Mouse (Mus musculus) forebrain, embryonic 16.5 days (tissue): ENCODE results near the gene Emsy. TPM values are rescaled to one million over a fixed set of nuclear protein-coding genes. Genes with fewer than 3 reads are reported as not detected.

Experiments
- ATAC-seq: fragments of 200-750 bp; cut with Nextera tagmentation; 2 replicates; pipeline ENCODE4 v1.8.0; 2017; ENCODE audit warnings: mild to moderate bottlenecking, moderate library complexity
- H3K27ac ChIP-seq: fragments of 300-500 bp; sonication (generic); 2 replicates; pipeline ENCODE4 v1.5.1; 2014; ENCODE audit warnings: low read length, control low read depth
- H3K27me3 ChIP-seq: fragments of 300-500 bp; sonication (generic); replicated peaks from 2 replicates; pipeline ENCODE4 v1.6.1; 2014; ENCODE audit warnings: low read length; ENCODE audit not compliant: control insufficient read depth, insufficient read depth
- H3K36me3 ChIP-seq: fragments of 300-500 bp; sonication (generic); 2 replicates; pipeline ENCODE4 v1.6.1; 2014; ENCODE audit not compliant: control insufficient read depth, insufficient read depth
- H3K4me1 ChIP-seq: fragments of 300-500 bp; sonication (generic); replicated peaks from 2 replicates; pipeline ENCODE4 v1.6.1; 2014; ENCODE audit warnings: low read length; ENCODE audit not compliant: control insufficient read depth, insufficient read depth
- H3K4me2 ChIP-seq: fragments of 300-500 bp; sonication (generic); 2 replicates; pipeline ENCODE4 v1.6.1; 2014; ENCODE audit warnings: mild to moderate bottlenecking, low read length, control low read depth
- H3K4me3 ChIP-seq: fragments of 300-500 bp; sonication (generic); replicated peaks from 2 replicates; pipeline ENCODE4 v1.5.1; 2014; ENCODE audit warnings: mild to moderate bottlenecking, low read length, control low read depth
- H3K9ac ChIP-seq: fragments of 300-500 bp; sonication (generic); replicated peaks from 2 replicates; pipeline ENCODE4 v1.6.1; 2014; ENCODE audit warnings: low read depth, low read length, control low read depth
- H3K9me3 ChIP-seq: fragments of 300-500 bp; sonication (generic); 2 replicates; pipeline ENCODE4 v1.6.1; 2016; ENCODE audit warnings: low read length; ENCODE audit not compliant: control insufficient read depth
- WGBS: fragments of 180-500 bp; shearing (Covaris S2); extraction: QIAGEN DNeasy Blood & Tissue Kit; methylation state at CpG from one replicate; pipeline ENCODE4 v1.1.7; 2014; 5-methylcytosine and 5-hydroxymethylcytosine counted together
- polyA plus RNA-seq: library from polyadenylated mRNA; unstranded; fragments of >200 nt; fragmentation: Nextera tagmentation; extraction: Ambion mirVana; gene quantifications from 2 replicates; pipeline ENCODE4 v1.2.1, GENCODE M21; 2015

Emsy gene
- polyA plus RNA-seq, 1 experiment from 2014 or later, result 42.2 TPM

GRCm38 (mm10) chr7:98593276-98593675, 63.3 kb downstream of the Emsy start:
- Histone ChIP-seq H3K27me3 (no peaks in the 10 kb centered on the region), H3K27ac (no peak overlapping the region), H3K4me2 (no peak overlapping the region), H3K4me1 (no peaks in the 10 kb centered on the region), H3K36me3 (peaks cover 23% of the 10 kb centered on the region), H3K9me3 (no peaks in the 10 kb centered on the region), H3K9ac (no peak overlapping the region), H3K4me3 (no peak overlapping the region)
- no peak for ATAC-seq
- 78% methylated on average over 6 of the region's 6 CpGs for WGBS

GRCm38 (mm10) chr7:98589028-98589427, 67.6 kb downstream of the Emsy start:
- Histone ChIP-seq H3K4me1 (no peaks in the 10 kb centered on the region), H3K36me3 (peaks cover 8% of the 10 kb centered on the region; the same call in 1 of the 2 replicates), H3K4me3 (no peak overlapping the region), H3K9me3 (no peaks in the 10 kb centered on the region), H3K27ac (no peak overlapping the region), H3K4me2 (no peak overlapping the region), H3K27me3 (no peaks in the 10 kb centered on the region), H3K9ac (no peak overlapping the region)
- WGBS, result 74% methylated on average over 3 of the region's 3 CpGs
- no peak for ATAC-seq

GRCm38 (mm10) chr7:98586313-98586712, 70.3 kb downstream of the Emsy start:
- Histone ChIP-seq H3K4me3 (no peak overlapping the region), H3K27ac (no peak overlapping the region), H3K9me3 (no peaks in the 10 kb centered on the region), H3K4me1 (no peaks in the 10 kb centered on the region), H3K36me3 (0 out of 2 replicates have a peak, but pooled peaks cover 3% of the 10 kb centered on the region), H3K4me2 (no peak overlapping the region), H3K9ac (no peak overlapping the region), H3K27me3 (no peaks in the 10 kb centered on the region)
- WGBS, result 83% methylated on average over 3 of the region's 3 CpGs
- ATAC-seq, result no peak

- no peak overlapping the region for H3K4me3 ChIP-seq
- H3K4me2 ChIP-seq, result no peak overlapping the region
- no peak for ATAC-seq
- no peaks in the 10 kb centered on the region for H3K36me3 ChIP-seq
- 68% methylated on average over 3 of the region's 3 CpGs for WGBS
- no peak overlapping the region for H3K27ac ChIP-seq
- H3K9ac ChIP-seq, result no peak overlapping the region
- no peaks in the 10 kb centered on the region for H3K9me3 ChIP-seq
- H3K27me3 ChIP-seq, result no peaks in the 10 kb centered on the region
- no peaks in the 10 kb centered on the region for H3K4me1 ChIP-seq
Observed at GRCm38 (mm10) chr7:98584555-98584954, 72.0 kb downstream of the Emsy start.

GRCm38 (mm10) chr7:98581266-98581665, 75.3 kb downstream of the Emsy start:
- no peak for ATAC-seq
- H3K4me1 ChIP-seq, result no peaks in the 10 kb centered on the region
- no peaks in the 10 kb centered on the region for H3K27me3 ChIP-seq
- no peak overlapping the region for H3K27ac ChIP-seq
- no peak overlapping the region for H3K9ac ChIP-seq
- WGBS, result 85% methylated on average over 4 of the region's 4 CpGs
- no peaks in the 10 kb centered on the region for H3K9me3 ChIP-seq
- no peak overlapping the region for H3K4me3 ChIP-seq
- H3K4me2 ChIP-seq, result no peak overlapping the region
- H3K36me3 ChIP-seq, result no peaks in the 10 kb centered on the region

- no peaks in the 10 kb centered on the region for H3K4me1 ChIP-seq
- no peak overlapping the region for H3K27ac ChIP-seq
- H3K4me3 ChIP-seq, result no peak overlapping the region
- no peak overlapping the region for H3K9ac ChIP-seq
- H3K27me3 ChIP-seq, result no peaks in the 10 kb centered on the region
- H3K36me3 ChIP-seq, result no peaks in the 10 kb centered on the region
- H3K9me3 ChIP-seq, result no peaks in the 10 kb centered on the region
- ATAC-seq, result no peak
- H3K4me2 ChIP-seq, result no peak overlapping the region
- WGBS, result 79% methylated on average over 7 of the region's 7 CpGs
Observed at GRCm38 (mm10) chr7:98580441-98580840, 76.1 kb downstream of the Emsy start.

- Histone ChIP-seq H3K4me3 (no peak overlapping the region), H3K36me3 (no peaks in the 10 kb centered on the region), H3K4me2 (no peak overlapping the region), H3K27me3 (no peaks in the 10 kb centered on the region), H3K27ac (no peak overlapping the region), H3K9ac (no peak overlapping the region), H3K4me1 (no peaks in the 10 kb centered on the region), H3K9me3 (no peaks in the 10 kb centered on the region)
- no peak for ATAC-seq
- 81% methylated on average over 6 of the region's 6 CpGs for WGBS
Observed at GRCm38 (mm10) chr7:98579731-98580130, 76.9 kb downstream of the Emsy start.

- 93% methylated on average over 1 of the region's 1 CpGs for WGBS
- Histone ChIP-seq H3K27ac (no peak overlapping the region), H3K4me1 (no peaks in the 10 kb centered on the region; the same call in 1 of the 2 replicates), H3K36me3 (no peaks in the 10 kb centered on the region), H3K9ac (no peak overlapping the region), H3K9me3 (no peaks in the 10 kb centered on the region), H3K27me3 (no peaks in the 10 kb centered on the region), H3K4me2 (no peak overlapping the region), H3K4me3 (no peak overlapping the region)
- ATAC-seq, result no peak
Observed at GRCm38 (mm10) chr7:98577461-98577860, 79.1 kb downstream of the Emsy start.

GRCm38 (mm10) chr7:98575651-98576239, 80.8 kb downstream of the Emsy start:
- H3K27ac ChIP-seq, result no peak overlapping the region
- H3K4me3 ChIP-seq, result no peak overlapping the region
- H3K36me3 ChIP-seq, result no peaks in the 10 kb centered on the region
- H3K4me1 ChIP-seq, result no peaks in the 10 kb centered on the region; the same call in 1 of the 2 replicates
- H3K9ac ChIP-seq, result no peak overlapping the region
- H3K9me3 ChIP-seq, result no peaks in the 10 kb centered on the region
- 85% methylated on average over 3 of the region's 3 CpGs for WGBS
- no peak overlapping the region for H3K4me2 ChIP-seq
- H3K27me3 ChIP-seq, result no peaks in the 10 kb centered on the region
- no peak for ATAC-seq

GRCm38 (mm10) chr7:98574771-98575191, 81.8 kb downstream of the Emsy start:
- H3K27ac ChIP-seq, result no peak overlapping the region
- 84% methylated on average over 2 of the region's 2 CpGs for WGBS
- H3K4me3 ChIP-seq, result no peak overlapping the region
- H3K4me1 ChIP-seq, result no peaks in the 10 kb centered on the region; the same call in 1 of the 2 replicates
- no peak for ATAC-seq
- H3K27me3 ChIP-seq, result no peaks in the 10 kb centered on the region
- no peaks in the 10 kb centered on the region for H3K36me3 ChIP-seq
- no peak overlapping the region for H3K9ac ChIP-seq
- H3K4me2 ChIP-seq, result no peak overlapping the region
- no peaks in the 10 kb centered on the region for H3K9me3 ChIP-seq
